Mouse (Mus musculus) hindbrain, embryonic 16.5 days (tissue): ENCODE results near the gene Cdkl4. TPM values are rescaled to one million over a fixed set of nuclear protein-coding genes. Genes with fewer than 3 reads are reported as not detected.

Experiments used
- ATAC-seq: fragments of 200-750 bp; cut with Nextera tagmentation; 2 replicates; pipeline ENCODE4 v1.8.0; 2017; ENCODE audit warnings: moderate TSS enrichment, moderate library complexity
- H3K27ac ChIP-seq: fragments of 300-500 bp; sonication (generic); 2 replicates; pipeline ENCODE4 v1.5.1; 2014; ENCODE audit warnings: low read depth, mild to moderate bottlenecking, control low read depth, low read length, moderate library complexity
- H3K27me3 ChIP-seq: fragments of 300-500 bp; sonication (generic); replicated peaks from 2 replicates; pipeline ENCODE4 v1.6.1; 2014; ENCODE audit warnings: low read length; ENCODE audit not compliant: control insufficient read depth, insufficient read depth
- H3K36me3 ChIP-seq: fragments of 300-500 bp; sonication (generic); 2 replicates; pipeline ENCODE4 v1.6.1; 2014; ENCODE audit warnings: mild to moderate bottlenecking, low read length, moderate library complexity, mixed read lengths; ENCODE audit not compliant: control insufficient read depth, insufficient read depth
- H3K4me1 ChIP-seq: fragments of 300-500 bp; sonication (generic); 2 replicates; pipeline ENCODE4 v1.6.1; 2014; ENCODE audit warnings: low read depth, low read length; ENCODE audit not compliant: control insufficient read depth, insufficient read depth
- H3K4me2 ChIP-seq: fragments of 300-500 bp; sonication (generic); 2 replicates; pipeline ENCODE4 v1.6.1; 2014; ENCODE audit warnings: mild to moderate bottlenecking, low read length, control low read depth, moderate library complexity
- H3K4me3 ChIP-seq: fragments of 300-500 bp; sonication (generic); 2 replicates; pipeline ENCODE4 v1.5.1; 2014; ENCODE audit warnings: mild to moderate bottlenecking, low read length, control low read depth, moderate library complexity
- H3K9ac ChIP-seq: fragments of 300-500 bp; sonication (generic); 2 replicates; pipeline ENCODE4 v1.6.1; 2014; ENCODE audit warnings: low read depth, mild to moderate bottlenecking, control low read depth, low read length, moderate library complexity
- H3K9me3 ChIP-seq: fragments of 300-500 bp; sonication (generic); 2 replicates; pipeline ENCODE4 v1.6.1; 2014; ENCODE audit warnings: mild to moderate bottlenecking, low read length, moderate library complexity; ENCODE audit not compliant: control insufficient read depth
- WGBS: fragments of 180-500 bp; shearing (Covaris S2); extraction: QIAGEN DNeasy Blood & Tissue Kit; methylation state at CpG from one replicate; pipeline ENCODE4 v1.1.7; 2014; 5-methylcytosine and 5-hydroxymethylcytosine counted together
- polyA plus RNA-seq: library from polyadenylated mRNA; unstranded; fragments of >200 nt; fragmentation: Nextera tagmentation; extraction: Ambion mirVana; gene quantifications from 2 replicates; pipeline ENCODE4 v1.2.1, GENCODE M21; 2015

Gene Cdkl4
- polyA plus RNA-seq, 1 experiment from 2014 or later: 7.9 TPM

DNA sequence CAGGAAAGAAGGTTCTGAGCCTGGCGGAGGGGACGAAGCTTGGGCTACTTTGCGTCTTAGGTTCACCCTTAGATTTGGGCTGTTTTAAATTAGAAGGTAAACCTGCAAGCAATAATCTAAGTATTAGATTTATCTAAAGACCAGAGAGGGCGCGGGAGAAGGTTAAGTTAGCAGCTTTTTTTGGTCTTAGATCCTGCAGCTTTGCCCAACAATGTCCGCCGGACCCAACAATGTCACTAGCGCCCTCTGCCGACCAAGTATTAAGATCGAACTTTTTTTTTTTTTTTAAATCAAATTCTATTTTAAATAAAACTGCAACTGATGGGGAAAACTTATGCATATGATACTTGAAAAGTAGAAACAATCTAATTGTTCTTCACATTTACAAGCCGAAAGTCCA lies 18.6 kb downstream of the Cdkl4 start:
- WGBS: 34% methylated on average over 11 of the region's 11 CpGs
- Histone ChIP-seq H3K4me3 (no peak overlapping the region), H3K27me3 (no peaks in the 10 kb centered on the region), H3K27ac (no peak overlapping the region), H3K9ac (no peak overlapping the region), H3K4me1 (peaks cover 3% of the 10 kb centered on the region; the same call in 1 of the 2 replicates), H3K9me3 (no peaks in the 10 kb centered on the region), H3K4me2 (no peak overlapping the region), H3K36me3 (no peaks in the 10 kb centered on the region; the same call in 1 of the 2 replicates)
- ATAC-seq: no peak

DNA sequence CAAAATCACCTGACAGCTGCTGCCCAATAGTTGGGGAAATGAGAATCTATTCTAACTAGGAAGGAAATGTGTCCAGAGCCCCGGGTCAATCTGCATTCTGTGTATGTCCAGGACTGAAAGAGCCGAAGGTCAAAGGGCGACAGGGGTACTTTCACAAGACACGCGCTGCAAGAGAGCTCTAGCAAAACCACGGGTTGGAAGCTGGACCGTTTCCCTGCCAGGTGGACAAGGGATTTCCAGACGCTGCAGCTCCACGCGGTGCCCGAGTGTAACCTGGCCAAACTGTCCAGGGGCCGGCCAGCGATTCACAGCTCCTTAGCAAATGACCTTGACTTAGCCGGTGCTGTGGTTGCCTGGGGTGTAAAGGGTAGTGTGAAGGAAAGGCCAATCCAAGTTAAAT lies 19.0 kb downstream of the Cdkl4 start:
- no peaks in the 10 kb centered on the region; the same call in 1 of the 2 replicates for H3K36me3 ChIP-seq
- no peak overlapping the region for H3K4me2 ChIP-seq
- H3K27ac ChIP-seq: no peak overlapping the region
- H3K9ac ChIP-seq: no peak overlapping the region
- no peak overlapping the region for H3K4me3 ChIP-seq
- H3K9me3 ChIP-seq: no peaks in the 10 kb centered on the region
- H3K27me3 ChIP-seq: no peaks in the 10 kb centered on the region
- peaks cover 3% of the 10 kb centered on the region; the same call in 1 of the 2 replicates for H3K4me1 ChIP-seq
- 73% methylated on average over 14 of the region's 14 CpGs for WGBS
- no peak for ATAC-seq

DNA sequence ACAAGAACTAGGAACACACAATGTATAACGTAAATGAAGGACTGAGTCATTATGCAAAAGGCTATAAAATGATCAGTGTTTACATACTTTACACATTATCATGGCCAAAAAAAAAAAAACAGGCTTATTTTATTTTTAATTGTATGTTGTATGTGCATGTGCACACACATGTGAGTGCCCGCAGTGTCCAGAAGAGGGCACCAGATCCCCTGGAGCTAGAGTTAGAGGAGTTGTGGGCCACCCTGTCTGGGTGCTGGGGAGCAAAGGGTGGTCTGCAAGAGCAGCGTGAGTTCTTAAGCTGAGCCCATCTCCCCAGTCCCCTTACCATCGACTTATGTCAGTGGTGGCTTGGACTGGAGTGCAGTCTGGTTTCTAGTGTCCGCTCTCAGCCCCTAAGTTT lies 20.2 kb downstream of the Cdkl4 start:
- WGBS: 99% methylated on average over 5 of the region's 5 CpGs

DNA sequence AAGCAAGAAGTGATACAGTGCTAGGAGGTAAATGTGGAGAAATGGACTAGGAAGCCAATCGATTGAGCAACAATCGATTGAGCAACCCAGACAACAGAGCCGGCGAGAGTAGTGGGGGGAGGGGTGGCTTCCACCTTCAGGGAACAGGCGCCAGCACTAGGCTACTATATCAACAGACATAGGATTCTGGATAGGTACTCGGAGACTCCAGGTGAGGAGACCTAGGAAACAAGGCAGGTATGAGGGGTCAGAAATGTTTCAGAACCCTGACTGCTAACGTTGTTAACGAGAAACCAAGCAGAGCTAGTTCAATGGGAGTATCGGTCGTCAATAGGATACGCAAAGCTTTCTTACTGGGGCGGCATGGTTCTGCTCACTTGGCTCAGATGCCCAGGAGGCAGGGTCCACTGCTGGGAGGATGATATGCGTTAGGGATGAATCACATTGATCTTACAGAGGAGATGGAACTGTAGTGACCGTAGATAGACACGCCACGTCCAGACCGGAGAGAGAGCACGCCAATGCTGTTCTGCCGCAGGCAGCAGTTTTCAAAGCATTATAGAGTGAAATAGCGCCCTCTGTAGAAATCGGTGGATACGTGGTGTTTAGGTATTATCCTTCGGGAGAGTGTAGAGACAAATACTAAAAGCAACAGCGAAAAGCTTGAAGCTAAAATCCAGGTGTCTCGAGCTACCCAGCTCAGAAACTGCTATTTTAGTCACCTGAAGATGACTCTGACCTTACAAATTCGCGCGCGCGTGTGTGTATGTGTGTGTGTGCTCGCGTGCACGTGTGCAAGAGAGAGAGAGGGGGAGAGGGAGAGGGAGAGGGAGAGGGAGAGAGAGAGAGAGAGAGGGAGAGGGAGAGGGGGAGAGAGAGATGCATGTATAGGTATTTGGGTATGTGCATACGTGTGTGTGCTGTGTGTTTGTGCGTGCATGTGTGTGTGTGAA lies 24.0 kb downstream of the Cdkl4 start:
- H3K36me3 ChIP-seq: no peaks in the 10 kb centered on the region; the same call in 1 of the 2 replicates
- H3K27ac ChIP-seq: peak overlapping the region; percentile 82
- WGBS: 3% methylated on average over 35 of the region's 35 CpGs
- peak overlapping the region; percentile 65 for H3K4me3 ChIP-seq
- no peaks in the 10 kb centered on the region for H3K27me3 ChIP-seq
- H3K9ac ChIP-seq: peak overlapping the region; percentile 77
- no peaks in the 10 kb centered on the region for H3K9me3 ChIP-seq
- H3K4me2 ChIP-seq: peak overlapping the region; percentile 69
- H3K4me1 ChIP-seq: no peaks in the 10 kb centered on the region
- peak; percentile 92 for ATAC-seq

More for the DNA sequence above, 20.2 kb downstream of the Cdkl4 start:
- no peak for ATAC-seq
- Histone ChIP-seq H3K27me3 (no peaks in the 10 kb centered on the region), H3K36me3 (no peaks in the 10 kb centered on the region; the same call in 1 of the 2 replicates), H3K4me1 (peaks cover 3% of the 10 kb centered on the region; the same call in 1 of the 2 replicates), H3K4me2 (no peak overlapping the region), H3K27ac (no peak overlapping the region), H3K4me3 (no peak overlapping the region), H3K9me3 (no peaks in the 10 kb centered on the region), H3K9ac (no peak overlapping the region)

DNA sequence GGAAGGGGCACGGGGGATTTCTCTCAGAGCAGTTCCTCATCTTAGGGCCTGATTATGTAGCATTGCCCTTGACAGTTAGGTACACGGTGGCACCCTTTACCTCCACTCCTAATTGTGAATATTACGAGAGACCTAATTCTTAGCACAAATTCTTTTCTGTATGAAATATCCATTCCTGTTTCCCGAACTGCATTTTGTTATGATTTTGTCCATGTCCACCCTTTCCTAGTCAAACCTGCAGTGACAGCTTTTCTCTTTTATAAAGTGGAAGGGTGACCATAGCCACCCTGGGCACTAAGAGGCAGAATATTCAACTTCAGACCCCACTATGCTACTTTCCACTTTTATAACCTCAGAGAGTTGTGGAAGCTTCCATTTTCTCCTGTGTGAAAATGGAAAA lies 25.0 kb downstream of the Cdkl4 start:
- no peak overlapping the region for H3K9ac ChIP-seq
- no peak overlapping the region for H3K27ac ChIP-seq
- no peak overlapping the region; the same call in 1 of the 2 replicates for H3K4me3 ChIP-seq
- peak overlapping the region; percentile 69 for H3K4me2 ChIP-seq
- 89% methylated on average over 4 of the region's 4 CpGs for WGBS
- no peaks in the 10 kb centered on the region for H3K27me3 ChIP-seq
- no peaks in the 10 kb centered on the region; the same call in 1 of the 2 replicates for H3K36me3 ChIP-seq
- ATAC-seq: no peak
- no peaks in the 10 kb centered on the region for H3K9me3 ChIP-seq
- no peaks in the 10 kb centered on the region for H3K4me1 ChIP-seq

DNA sequence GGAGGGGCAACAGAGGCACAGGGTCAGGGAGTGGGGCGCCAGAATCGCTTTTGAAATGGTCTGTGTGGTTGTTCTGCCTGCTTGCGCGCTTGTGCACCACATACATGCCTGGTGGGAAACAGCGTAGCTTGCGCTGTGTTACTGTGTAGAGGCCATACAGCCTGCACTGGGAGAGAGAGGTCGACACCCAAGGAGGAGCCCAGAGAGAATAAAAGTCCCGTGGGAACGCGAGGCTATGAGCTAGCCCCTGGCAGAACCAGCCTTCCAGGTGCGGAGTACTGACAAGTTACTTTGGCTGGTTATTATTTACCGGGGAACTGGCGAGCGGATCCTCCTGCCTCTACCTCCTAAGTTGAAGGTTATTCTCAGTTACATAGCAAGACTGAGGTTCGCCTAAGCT lies 26.6 kb downstream of the Cdkl4 start:
- Histone ChIP-seq H3K27ac (no peak overlapping the region), H3K9me3 (no peaks in the 10 kb centered on the region), H3K4me1 (no peaks in the 10 kb centered on the region), H3K4me3 (no peak overlapping the region), H3K4me2 (no peak overlapping the region), H3K27me3 (no peaks in the 10 kb centered on the region), H3K36me3 (no peaks in the 10 kb centered on the region), H3K9ac (no peak overlapping the region)
- WGBS: 86% methylated on average over 15 of the region's 15 CpGs
- ATAC-seq: no peak

DNA sequence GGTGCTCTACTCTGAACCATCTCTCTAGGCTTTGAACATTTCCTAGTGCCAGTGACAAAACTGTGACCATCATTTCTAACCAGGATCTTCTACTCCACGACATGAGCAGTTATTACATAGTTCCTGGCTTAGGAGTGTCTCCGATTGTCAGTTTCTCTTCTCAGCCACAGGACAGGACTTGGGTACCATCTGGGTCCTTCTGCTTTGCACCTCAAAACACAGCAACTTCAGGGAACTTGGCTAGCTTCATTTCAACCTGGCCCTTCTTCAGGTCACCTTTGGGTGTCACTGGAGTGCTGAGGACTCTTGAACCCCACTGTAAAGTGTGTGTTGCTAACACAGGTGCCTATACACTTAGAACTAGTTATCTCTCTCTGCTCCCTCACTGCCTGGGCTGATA lies 30.8 kb downstream of the Cdkl4 start:
- H3K4me1 ChIP-seq: no peaks in the 10 kb centered on the region
- H3K27ac ChIP-seq: no peak overlapping the region
- no peak for ATAC-seq
- H3K4me3 ChIP-seq: no peak overlapping the region
- WGBS: 91% methylated on average over 2 of the region's 2 CpGs
- H3K36me3 ChIP-seq: no peaks in the 10 kb centered on the region
- H3K9ac ChIP-seq: no peak overlapping the region
- no peaks in the 10 kb centered on the region for H3K9me3 ChIP-seq
- H3K27me3 ChIP-seq: no peaks in the 10 kb centered on the region
- no peak overlapping the region for H3K4me2 ChIP-seq

DNA sequence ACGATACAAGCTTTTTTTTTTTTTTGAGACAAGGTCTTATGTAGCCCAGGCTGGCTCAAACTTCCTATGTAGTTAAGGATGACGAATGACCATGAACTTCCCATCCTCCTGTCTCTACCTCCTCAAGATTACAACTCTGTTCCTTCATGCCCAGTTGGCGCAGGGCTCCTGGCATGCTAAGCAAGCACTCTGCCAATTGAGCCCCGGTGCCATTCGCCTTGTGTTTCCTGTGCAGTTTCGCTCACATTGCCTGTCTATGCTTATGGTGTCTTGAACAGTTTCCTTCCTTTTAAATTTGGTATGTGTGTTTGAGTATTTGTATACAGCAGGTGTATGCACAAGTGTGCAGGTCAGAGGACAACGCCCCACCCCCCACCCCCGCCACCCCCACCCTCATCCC lies 31.4 kb downstream of the Cdkl4 start:
- no peak for ATAC-seq
- Histone ChIP-seq H3K27me3 (no peaks in the 10 kb centered on the region), H3K4me1 (no peaks in the 10 kb centered on the region), H3K4me2 (no peak overlapping the region), H3K27ac (no peak overlapping the region), H3K9ac (no peak overlapping the region), H3K9me3 (no peaks in the 10 kb centered on the region), H3K4me3 (no peak overlapping the region), H3K36me3 (no peaks in the 10 kb centered on the region)
- 92% methylated on average over 8 of the region's 8 CpGs for WGBS

DNA sequence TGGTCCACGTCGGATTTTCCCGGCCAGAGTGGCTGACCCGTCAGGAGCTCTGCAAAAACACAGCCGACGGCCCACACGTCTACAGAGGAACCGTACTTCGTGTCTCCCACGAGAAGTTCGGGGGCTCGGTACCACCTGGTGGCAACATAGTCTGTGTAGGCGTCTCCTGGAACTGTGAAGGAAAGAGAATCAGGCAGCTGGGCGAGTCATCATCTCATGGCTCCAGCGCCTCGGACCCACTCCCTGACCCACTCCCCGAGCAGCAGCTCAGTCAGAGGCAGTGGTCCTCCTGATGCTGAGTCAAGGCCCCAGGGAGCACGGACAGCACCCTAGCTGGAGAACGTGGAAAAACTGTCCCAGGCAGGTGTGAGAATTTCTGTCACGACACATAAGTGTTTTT lies 34.0 kb downstream of the Cdkl4 start:
- no peaks in the 10 kb centered on the region for H3K4me1 ChIP-seq
- no peak overlapping the region for H3K4me3 ChIP-seq
- H3K27me3 ChIP-seq: no peaks in the 10 kb centered on the region
- WGBS: 92% methylated on average over 20 of the region's 20 CpGs
- no peak for ATAC-seq
- no peaks in the 10 kb centered on the region for H3K9me3 ChIP-seq
- H3K36me3 ChIP-seq: no peaks in the 10 kb centered on the region
- H3K27ac ChIP-seq: no peak overlapping the region
- no peak overlapping the region for H3K4me2 ChIP-seq
- H3K9ac ChIP-seq: no peak overlapping the region
